Mouse (Mus musculus) erythroid progenitor cell, adult 5-6 weeks (primary cell): ENCODE data around the gene Zfp1. TPM values are rescaled to one million over a fixed set of nuclear protein-coding genes. Genes with fewer than 3 reads are reported as not detected.
A peak's percentile ranks its signal among the peaks of the same experiment; 100 is the strongest.

Source experiments
- ATAC-seq: replicated peaks from 2 replicates; pipeline ENCODE4 v1.8.0; 2016; ENCODE audit warnings: moderate number of reproducible peaks, mild to moderate bottlenecking, moderate TSS enrichment, inconsistent platforms; ENCODE audit not compliant: poor library complexity, low FRiP score, severe bottlenecking
- total RNA-seq, 2 experiments: library from RNA; stranded (forward) in 1 of 2; stranded (reverse) in 1 of 2; fragments of 150-400 nt in 1 of 2; fragments of 186-747, 209-891 nt in 1 of 2; gene quantifications; 2 replicates each; pipeline versions ENCODE4 v1.2.3 to v1.2.4; 2015 to 2017; ENCODE audit warnings: low replicate concordance in 2 of 2

Gene Zfp1
- total RNA-seq (2015; ENCODE audit: low replicate concordance), result 3.6 and 11.3 TPM in 2 replicates
- total RNA-seq (2017; ENCODE audit: low replicate concordance), result 2.1 TPM in 1 of 2 replicates, not detected in the other

GRCm38 (mm10) chr8:111643264-111644141, at the start of gene Zfp1:
Zfp1 (plus strand) TSS chr8:111643401.
- peak; percentile 97 for ATAC-seq

- ATAC-seq, result no peak
Measured at GRCm38 (mm10) chr8:111594044-111594840, 49.0 kb upstream of the Zfp1 start.

GRCm38 (mm10) chr8:111594951-111595350, 48.2 kb upstream of the Zfp1 start:
- ATAC-seq, result no peak

GRCm38 (mm10) chr8:111595712-111596484, 47.3 kb upstream of the Zfp1 start:
- peak; percentile 60 for ATAC-seq

GRCm38 (mm10) chr8:111596485-111596821, 46.7 kb upstream of the Zfp1 start:
- no peak for ATAC-seq

GRCm38 (mm10) chr8:111597310-111597709, 45.9 kb upstream of the Zfp1 start:
- no peak for ATAC-seq

GRCm38 (mm10) chr8:111599707-111600444, 43.3 kb upstream of the Zfp1 start:
- ATAC-seq, result no peak

- no peak for ATAC-seq
Measured at GRCm38 (mm10) chr8:111602050-111602449, 41.2 kb upstream of the Zfp1 start.

- no peak for ATAC-seq
Measured at GRCm38 (mm10) chr8:111604986-111605385, 38.2 kb upstream of the Zfp1 start.

GRCm38 (mm10) chr8:111606961-111607360, 36.2 kb upstream of the Zfp1 start:
- ATAC-seq, result no peak

GRCm38 (mm10) chr8:111607414-111607813, 35.8 kb upstream of the Zfp1 start:
- ATAC-seq, result no peak

- ATAC-seq, result no peak
Measured at GRCm38 (mm10) chr8:111613181-111613580, 30.0 kb upstream of the Zfp1 start.

GRCm38 (mm10) chr8:111614786-111615701, 28.2 kb upstream of the Zfp1 start:
- no peak for ATAC-seq

- no peak for ATAC-seq
Measured at GRCm38 (mm10) chr8:111617812-111618211, 25.4 kb upstream of the Zfp1 start.

- no peak for ATAC-seq
Measured at GRCm38 (mm10) chr8:111618273-111618672, 24.9 kb upstream of the Zfp1 start.

GRCm38 (mm10) chr8:111619936-111620335, 23.3 kb upstream of the Zfp1 start:
- no peak for ATAC-seq

GRCm38 (mm10) chr8:111622104-111622503, 21.1 kb upstream of the Zfp1 start:
- ATAC-seq, result no peak

GRCm38 (mm10) chr8:111622553-111622952, 20.6 kb upstream of the Zfp1 start:
- ATAC-seq, result no peak
